Mouse (Mus musculus) heart, postnatal 10 days (tissue): Measurements from ENCODE around the gene Rcbtb2. TPM values are rescaled to one million over a fixed set of nuclear protein-coding genes. Genes with fewer than 3 reads are reported as not detected.

Source experiments
- DNase-seq, 2 experiments: peaks; one replicate each; pipeline ENCODE4 v3.0.0; 2021
- intact Hi-C: fragments of 180-260 bp; cut with DNase I; formaldehyde crosslinking; loops from one replicate; pipeline ENCODE4 v1.15.1; 2025
- total RNA-seq, 2 experiments: library from RNA; stranded (reverse); gene quantifications; 2 replicates each; pipeline ENCODE4 v1.2.3; 2021

Rcbtb2 gene
- total RNA-seq, 2 experiments from 2014 or later, result 34.1 to 40.0 TPM

- intact Hi-C loops, result loop anchor here (2.0 kb wide), 1 partner anchor 30 kb away; no protein-coding TSS in a partner anchor
- peak; percentile 29 to 30 for DNase-seq
Measured at GRCm38 (mm10) chr14:73179221-73179681, 56.4 kb downstream of the Rcbtb2 start.

- intact Hi-C loops, result loop anchor here (5.0 kb wide), 1 partner anchor 63 kb away; no protein-coding TSS in a partner anchor
- DNase-seq, result no peak
Measured at GRCm38 (mm10) chr14:73180671-73181070, 57.8 kb downstream of the Rcbtb2 start.

GRCm38 (mm10) chr14:73181144-73181543, 58.3 kb downstream of the Rcbtb2 start:
- intact Hi-C loops, result loop anchor here (5.0 kb wide), 1 partner anchor 64 kb away; no protein-coding TSS in a partner anchor

GRCm38 (mm10) chr14:73186875-73187274, 64.0 kb downstream of the Rcbtb2 start:
- no peak for DNase-seq
- intact Hi-C loops, result no loop called here

More at GRCm38 (mm10) chr14:73181144-73181543, 58.3 kb downstream of the Rcbtb2 start:
- no peak for DNase-seq

- intact Hi-C loops, result no loop called here
- no peak for DNase-seq
Measured at GRCm38 (mm10) chr14:73199058-73199457, 76.2 kb downstream of the Rcbtb2 start.

- intact Hi-C loops, result no loop called here
- DNase-seq, result no peak
Measured at GRCm38 (mm10) chr14:73201447-73201846, 78.6 kb downstream of the Rcbtb2 start.

GRCm38 (mm10) chr14:73204016-73204415, 81.2 kb downstream of the Rcbtb2 start:
- intact Hi-C loops, result no loop called here
- DNase-seq, result no peak

- DNase-seq, result peak in 1 of 2 experiments; percentile 41
- intact Hi-C loops, result no loop called here
Measured at GRCm38 (mm10) chr14:73209262-73209661, 86.4 kb downstream of the Rcbtb2 start.

- intact Hi-C loops, result no loop called here
- no peak for DNase-seq
Measured at GRCm38 (mm10) chr14:73210196-73210595, 87.4 kb downstream of the Rcbtb2 start.

GRCm38 (mm10) chr14:73211477-73211876, 88.6 kb downstream of the Rcbtb2 start:
- no peak for DNase-seq
- intact Hi-C loops, result no loop called here

GRCm38 (mm10) chr14:73217062-73217461, 94.2 kb downstream of the Rcbtb2 start:
- peak; percentile 54 to 57 for DNase-seq
- intact Hi-C loops, result no loop called here

GRCm38 (mm10) chr14:73222316-73222970, 99.6 kb downstream of the Rcbtb2 start:
- intact Hi-C loops, result no loop called here
- no peak for DNase-seq

GRCm38 (mm10) chr14:73226346-73226745, 103.5 kb downstream of the Rcbtb2 start:
- DNase-seq, result no peak
- intact Hi-C loops, result no loop called here

GRCm38 (mm10) chr14:73226849-73227248, 104.0 kb downstream of the Rcbtb2 start:
- intact Hi-C loops, result no loop called here
- DNase-seq, result no peak

GRCm38 (mm10) chr14:73231286-73231982, 108.6 kb downstream of the Rcbtb2 start:
- DNase-seq, result no peak
- intact Hi-C loops, result no loop called here

GRCm38 (mm10) chr14:73234468-73235031, 111.7 kb downstream of the Rcbtb2 start:
- DNase-seq, result no peak
- intact Hi-C loops, result no loop called here

- intact Hi-C loops, result loop anchor here (1.0 kb wide), 1 partner anchor 95 kb away; no protein-coding TSS in a partner anchor
- peak; percentile 81 to 82 for DNase-seq
Measured at GRCm38 (mm10) chr14:73237848-73238321, 115.0 kb downstream of the Rcbtb2 start, which contains the start of gene Lpar6. TSS of gene Lpar6 (plus strand) at chr14:73237895.

- DNase-seq, result peak; percentile 65 to 67
- intact Hi-C loops, result loop anchor here (1.0 kb wide), 1 partner anchor 95 kb away; no protein-coding TSS in a partner anchor
Measured at GRCm38 (mm10) chr14:73238498-73239250, 115.8 kb downstream of the Rcbtb2 start.

- peak; percentile 37 to 54 for DNase-seq
- intact Hi-C loops, result no loop called here
Measured at GRCm38 (mm10) chr14:73239291-73239690, 116.5 kb downstream of the Rcbtb2 start.

GRCm38 (mm10) chr14:73239857-73240256, 117.0 kb downstream of the Rcbtb2 start:
- intact Hi-C loops, result loop anchor here (5.0 kb wide), 1 partner anchor 123 kb away; no protein-coding TSS in a partner anchor
- no peak for DNase-seq
